Mouse (Mus musculus): Measurements from ENCODE around the gene Phactr1. TPM values are rescaled to one million over a fixed set of nuclear protein-coding genes. Genes with fewer than 3 reads are reported as not detected.

The Phactr1 gene
- polyA plus RNA-seq, 1 experiment from 2014 or later, result 48.1 TPM

DNA sequence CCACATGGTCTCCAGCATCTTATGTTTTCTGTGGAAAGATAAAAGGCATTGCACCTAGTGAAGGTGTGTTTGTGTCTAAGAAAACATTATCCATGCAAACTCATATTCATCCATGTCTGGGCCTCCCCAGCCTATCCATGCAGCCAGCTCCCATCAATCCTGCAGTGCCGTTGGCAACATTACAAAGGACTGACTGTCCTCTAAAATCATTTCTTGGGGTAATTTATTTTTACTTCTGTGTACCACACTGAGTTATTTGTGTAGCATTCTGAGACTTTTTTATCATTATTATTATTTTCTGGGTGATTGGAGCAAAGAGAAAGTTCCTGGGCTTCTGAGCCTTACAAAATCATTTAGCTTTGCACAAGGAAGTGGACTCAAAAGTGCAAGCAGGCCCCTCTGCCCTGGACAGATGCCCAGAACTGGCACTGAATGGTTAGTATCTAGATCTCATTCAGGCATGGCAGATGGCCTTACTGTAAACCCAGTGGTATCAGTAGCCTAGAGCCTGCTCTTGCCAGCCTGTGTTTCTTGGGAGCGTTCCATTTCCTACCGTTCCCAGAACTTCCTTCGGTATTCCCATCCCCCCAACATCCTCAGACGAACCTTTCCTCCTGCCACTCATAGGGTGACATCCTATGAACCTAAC lies 307.6 kb downstream of the Phactr1 start:
- H3K27ac ChIP-seq (replicated peaks), result no peak overlapping the region
- H3K27me3 ChIP-seq (replicated peaks), result no peaks in the 10 kb centered on the region
- no peak overlapping the region for H3K4me3 ChIP-seq (replicated peaks)
- H3K9me3 ChIP-seq (replicated peaks), result no peaks in the 10 kb centered on the region
- no peak for ATAC-seq (ENCODE audit: low FRiP score)
- H3K36me3 ChIP-seq, result no peaks in the 10 kb centered on the region
- no peak overlapping the region for H3K9ac ChIP-seq (replicated peaks)
- WGBS, result 65% methylated on average over 5 of the region's 5 CpGs
- H3K4me2 ChIP-seq, result no peak overlapping the region
- peaks cover 10% of the 10 kb centered on the region for H3K4me1 ChIP-seq

DNA sequence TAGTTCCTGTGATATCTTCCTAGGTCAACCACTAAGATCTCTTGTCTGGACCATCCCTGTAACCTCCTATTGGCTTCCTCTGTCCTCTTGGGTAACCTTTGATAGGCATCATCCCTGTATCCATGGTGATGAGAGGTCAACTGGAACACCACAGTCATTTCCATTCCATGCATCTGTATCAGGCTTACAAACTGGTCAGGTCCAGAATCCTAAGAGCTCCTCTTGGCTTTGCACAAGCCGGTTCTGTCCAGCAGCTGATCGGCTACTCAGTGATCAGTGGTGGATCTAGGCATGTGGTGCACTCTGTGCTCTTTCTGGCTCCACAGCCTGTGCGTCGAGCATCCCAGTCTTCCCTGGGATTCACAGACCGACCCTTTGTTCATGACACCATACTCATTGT lies 309.1 kb downstream of the Phactr1 start:
- H3K4me2 ChIP-seq, result no peak overlapping the region
- H3K4me1 ChIP-seq, result peaks cover 10% of the 10 kb centered on the region
- no peak for ATAC-seq (ENCODE audit: low FRiP score)
- H3K9ac ChIP-seq (replicated peaks), result no peak overlapping the region
- WGBS, result 93% methylated on average over 5 of the region's 5 CpGs
- H3K9me3 ChIP-seq (replicated peaks), result 0 out of 2 replicates have a peak, but pooled peaks cover 3% of the 10 kb centered on the region
- H3K36me3 ChIP-seq, result no peaks in the 10 kb centered on the region
- H3K4me3 ChIP-seq (replicated peaks), result no peak overlapping the region
- H3K27ac ChIP-seq (replicated peaks), result no peak overlapping the region
- no peaks in the 10 kb centered on the region for H3K27me3 ChIP-seq (replicated peaks)

DNA sequence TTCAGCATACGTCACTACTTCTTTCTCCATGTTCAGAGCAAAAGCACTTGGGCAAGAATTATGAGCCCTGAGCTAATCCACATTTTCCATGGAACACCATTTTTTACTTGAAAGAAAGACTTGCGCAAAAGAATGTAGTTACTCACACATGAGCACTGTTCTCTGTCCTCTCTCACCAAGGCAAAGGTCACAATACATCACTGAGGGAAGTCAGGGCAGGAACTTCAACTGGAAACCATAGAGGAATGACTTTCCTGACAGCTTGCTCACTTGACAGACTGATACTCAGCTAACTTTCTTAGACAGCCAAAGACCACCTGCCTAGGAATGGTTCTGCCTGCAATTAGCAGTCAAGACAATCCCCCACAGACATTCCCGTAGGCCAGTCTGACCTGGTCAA lies 309.6 kb downstream of the Phactr1 start:
- ATAC-seq (ENCODE audit: low FRiP score), result no peak
- Histone ChIP-seq H3K4me2 (no peak overlapping the region), H3K27ac (replicated peaks) (no peak overlapping the region), H3K4me3 (replicated peaks) (no peak overlapping the region), H3K9ac (replicated peaks) (no peak overlapping the region), H3K36me3 (no peaks in the 10 kb centered on the region), H3K4me1 (peaks cover 10% of the 10 kb centered on the region), H3K27me3 (replicated peaks) (no peaks in the 10 kb centered on the region), H3K9me3 (replicated peaks) (0 out of 2 replicates have a peak, but pooled peaks cover 3% of the 10 kb centered on the region)
- whole genome bisulfite sequencing, result 73% methylated on average over 3 of the region's 3 CpGs

DNA sequence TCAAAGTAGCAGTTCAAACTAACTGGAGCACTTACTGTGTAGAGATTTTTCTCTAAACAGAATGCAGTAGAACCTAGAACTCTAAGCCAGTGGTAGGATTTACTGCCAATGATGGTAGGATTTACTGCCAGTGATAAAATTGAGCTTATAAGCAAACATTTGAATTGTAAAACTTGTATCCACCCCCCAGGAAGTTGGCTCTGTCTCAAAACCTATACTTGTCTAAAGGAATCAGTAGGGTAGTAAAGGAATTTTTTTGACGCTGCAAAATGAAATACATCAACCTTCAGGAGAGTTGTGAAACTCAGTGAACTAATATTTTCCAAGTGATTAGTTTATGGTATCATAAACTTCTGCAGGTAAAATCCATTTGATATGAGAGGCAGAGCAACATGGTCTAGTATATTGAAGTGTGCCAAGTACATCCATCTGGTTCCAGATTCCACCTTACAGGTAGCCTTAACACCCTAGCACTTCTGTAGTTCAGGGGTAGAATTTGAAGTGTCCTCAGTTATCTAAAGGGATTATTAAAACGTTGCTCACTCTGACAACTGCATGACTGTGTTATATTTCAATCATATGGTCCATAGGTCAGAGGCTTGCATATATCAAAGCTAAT lies 310.2 kb downstream of the Phactr1 start:
- ATAC-seq (ENCODE audit: low FRiP score), result no peak
- Histone ChIP-seq H3K36me3 (no peaks in the 10 kb centered on the region), H3K4me3 (replicated peaks) (no peak overlapping the region), H3K9me3 (replicated peaks) (0 out of 2 replicates have a peak, but pooled peaks cover 3% of the 10 kb centered on the region), H3K27me3 (replicated peaks) (no peaks in the 10 kb centered on the region), H3K9ac (replicated peaks) (no peak overlapping the region), H3K4me2 (no peak overlapping the region), H3K27ac (replicated peaks) (no peak overlapping the region), H3K4me1 (peaks cover 10% of the 10 kb centered on the region)
- 78% methylated on average over 2 of the region's 2 CpGs for WGBS

DNA sequence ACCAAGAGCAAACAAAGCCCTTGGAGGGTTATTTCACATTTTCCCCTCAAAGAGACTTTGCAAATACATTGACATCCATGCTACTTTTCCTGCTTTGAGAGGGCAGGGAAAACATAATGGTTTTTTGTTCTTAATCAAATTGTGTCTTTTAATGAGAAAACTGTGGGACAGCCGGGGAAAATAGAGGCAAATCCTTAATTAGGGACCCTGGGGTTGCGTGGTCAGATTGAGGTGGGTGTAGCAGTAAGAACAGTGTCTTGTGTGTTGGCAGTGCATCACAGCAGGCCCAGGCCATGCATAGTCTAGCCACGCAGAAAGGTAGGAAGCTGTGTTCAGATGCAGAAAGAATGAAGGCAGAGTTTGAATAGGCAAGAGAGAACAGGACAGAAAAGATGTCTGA lies 310.7 kb downstream of the Phactr1 start:
- Histone ChIP-seq H3K27me3 (replicated peaks) (no peaks in the 10 kb centered on the region), H3K9me3 (replicated peaks) (0 out of 2 replicates have a peak, but pooled peaks cover 3% of the 10 kb centered on the region), H3K4me1 (peaks cover 15% of the 10 kb centered on the region), H3K4me3 (replicated peaks) (no peak overlapping the region), H3K36me3 (no peaks in the 10 kb centered on the region), H3K27ac (replicated peaks) (no peak overlapping the region), H3K4me2 (no peak overlapping the region), H3K9ac (replicated peaks) (no peak overlapping the region)
- ATAC-seq (ENCODE audit: low FRiP score), result no peak
- WGBS, result 83% methylated on average over 3 of the region's 3 CpGs

DNA sequence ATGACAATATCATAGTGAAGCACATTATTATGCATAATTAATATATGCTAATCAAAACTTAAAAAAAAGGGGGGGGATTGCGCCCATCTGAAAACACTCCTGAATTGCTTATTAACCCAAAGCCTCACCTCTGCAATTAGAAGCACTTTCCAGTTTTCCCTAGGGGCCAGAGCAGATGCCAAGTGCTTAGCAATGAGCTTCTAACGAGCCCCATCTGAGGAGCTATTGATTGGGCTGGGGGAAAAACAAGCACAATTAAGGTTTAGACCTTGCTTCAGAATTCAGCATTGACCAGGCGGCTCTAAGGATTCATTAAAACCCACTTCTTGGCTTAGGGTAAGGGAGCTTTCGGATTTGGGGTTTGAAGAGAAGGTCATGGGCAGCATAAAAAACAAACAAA lies 311.9 kb downstream of the Phactr1 start:
- Histone ChIP-seq H3K27me3 (replicated peaks) (no peaks in the 10 kb centered on the region), H3K4me3 (replicated peaks) (no peak overlapping the region), H3K4me1 (peaks cover 18% of the 10 kb centered on the region), H3K9ac (replicated peaks) (no peak overlapping the region), H3K4me2 (no peak overlapping the region), H3K9me3 (replicated peaks) (0 out of 2 replicates have a peak, but pooled peaks cover 3% of the 10 kb centered on the region), H3K36me3 (no peaks in the 10 kb centered on the region), H3K27ac (replicated peaks) (no peak overlapping the region)
- 39% methylated on average over 4 of the region's 4 CpGs for WGBS
- no peak for ATAC-seq (ENCODE audit: low FRiP score)

DNA sequence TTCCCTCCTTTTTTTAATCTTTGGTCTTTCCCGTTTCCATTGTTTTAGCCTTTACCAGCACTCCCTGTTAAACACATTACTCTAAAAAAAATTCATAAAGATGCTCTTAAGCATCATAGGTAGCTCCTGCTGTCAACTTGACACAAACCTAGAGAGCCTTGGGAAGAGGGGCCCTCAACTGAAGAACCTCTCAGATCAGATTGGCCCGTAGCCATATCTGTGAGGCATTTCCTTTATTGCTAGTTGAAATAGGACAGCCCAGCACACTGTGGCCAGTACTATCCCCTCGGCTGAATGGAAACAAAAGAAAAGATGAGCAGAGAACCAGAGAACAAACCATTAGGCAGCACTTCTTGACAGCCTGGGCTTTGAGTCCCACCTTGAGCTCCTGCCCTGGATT lies 313.9 kb downstream of the Phactr1 start:
- 0 out of 2 replicates have a peak, but pooled peaks cover 3% of the 10 kb centered on the region for H3K9me3 ChIP-seq (replicated peaks)
- no peaks in the 10 kb centered on the region for H3K36me3 ChIP-seq
- no peak overlapping the region for H3K4me2 ChIP-seq
- H3K4me3 ChIP-seq (replicated peaks), result no peak overlapping the region
- H3K27ac ChIP-seq (replicated peaks), result no peak overlapping the region
- no peak overlapping the region for H3K9ac ChIP-seq (replicated peaks)
- 85% methylated on average over 3 of the region's 3 CpGs for WGBS
- no peaks in the 10 kb centered on the region for H3K27me3 ChIP-seq (replicated peaks)
- peaks cover 12% of the 10 kb centered on the region; the same call in 1 of the 2 replicates for H3K4me1 ChIP-seq
- no peak for ATAC-seq (ENCODE audit: low FRiP score)

DNA sequence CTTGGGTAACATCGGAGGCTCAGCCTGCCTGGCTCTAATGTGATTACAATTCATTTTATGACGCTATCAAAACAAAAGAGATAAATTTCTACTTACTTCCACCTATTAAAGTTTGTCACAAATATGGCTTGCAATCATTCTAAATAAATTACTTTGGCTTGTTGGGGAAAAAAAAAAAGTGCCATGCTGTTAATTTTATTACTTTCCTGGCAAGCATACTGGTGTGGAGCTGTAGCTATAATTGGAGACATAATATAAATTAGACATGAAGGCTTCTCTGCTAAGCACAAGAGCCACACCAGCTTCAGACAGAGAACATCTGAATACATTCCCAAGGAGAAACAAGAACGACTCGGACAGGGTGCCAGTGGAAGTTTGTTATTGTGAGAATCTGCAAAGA lies 315.8 kb downstream of the Phactr1 start:
- 33% methylated on average over 4 of the region's 4 CpGs for WGBS
- ATAC-seq (ENCODE audit: low FRiP score), result no peak
- H3K4me2 ChIP-seq, result no peak overlapping the region

DNA sequence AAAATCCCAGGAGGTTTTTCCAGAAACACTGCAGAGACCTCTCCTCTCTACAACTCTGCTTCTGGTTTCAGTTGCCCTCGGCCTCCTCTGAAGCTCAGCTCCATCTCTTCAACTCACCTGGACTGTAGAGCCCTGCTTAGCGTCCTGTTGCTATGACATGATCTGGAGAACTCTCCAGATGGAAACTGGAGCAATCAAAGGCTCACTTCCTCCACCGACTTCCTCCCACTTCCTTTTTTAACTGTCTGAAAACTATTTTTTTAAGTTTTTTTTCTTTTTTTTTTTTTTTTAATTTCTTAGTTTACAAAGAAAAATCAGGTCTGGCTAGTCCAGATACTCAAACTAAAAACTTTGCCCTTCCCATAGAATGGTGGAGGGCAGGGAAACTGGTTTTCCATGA lies 318.9 kb downstream of the Phactr1 start:
- Histone ChIP-seq H3K4me2 (no peak overlapping the region), H3K4me1 (peaks cover 8% of the 10 kb centered on the region; the same call in 1 of the 2 replicates), H3K4me3 (replicated peaks) (no peak overlapping the region), H3K9me3 (replicated peaks) (no peaks in the 10 kb centered on the region), H3K27me3 (replicated peaks) (no peaks in the 10 kb centered on the region), H3K9ac (replicated peaks) (no peak overlapping the region), H3K27ac (replicated peaks) (no peak overlapping the region), H3K36me3 (no peaks in the 10 kb centered on the region)
- WGBS, result 89% methylated on average over 3 of the region's 3 CpGs
- no peak for ATAC-seq (ENCODE audit: low FRiP score)

More for the DNA sequence above, 315.8 kb downstream of the Phactr1 start:
- Histone ChIP-seq H3K9ac (replicated peaks) (no peak overlapping the region), H3K27me3 (replicated peaks) (no peaks in the 10 kb centered on the region), H3K4me3 (replicated peaks) (no peak overlapping the region), H3K9me3 (replicated peaks) (0 out of 2 replicates have a peak, but pooled peaks cover 3% of the 10 kb centered on the region), H3K36me3 (no peaks in the 10 kb centered on the region), H3K27ac (replicated peaks) (no peak overlapping the region), H3K4me1 (peaks cover 12% of the 10 kb centered on the region; the same call in 1 of the 2 replicates)

DNA sequence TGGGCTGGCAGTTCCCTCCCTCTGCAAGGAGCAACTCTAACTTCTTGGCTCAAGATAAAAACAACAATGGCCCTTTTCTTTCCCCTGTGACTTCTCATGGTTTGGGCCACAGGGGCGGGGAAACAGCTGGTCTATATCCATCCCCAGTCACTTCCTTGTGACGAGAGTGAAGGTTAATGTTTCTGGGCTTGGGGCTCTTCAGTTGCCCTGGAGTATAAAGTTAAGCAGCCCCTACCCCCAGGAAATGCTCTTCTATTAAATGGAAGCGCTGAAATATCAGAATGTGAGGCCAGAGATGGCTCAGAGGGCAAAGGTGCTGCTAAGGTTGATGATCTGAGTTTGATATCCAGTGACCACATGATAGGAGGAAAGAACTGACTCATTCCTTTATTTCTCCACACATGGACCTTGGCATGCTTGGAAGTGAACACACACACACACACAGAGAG lies 324.7 kb downstream of the Phactr1 start:
- WGBS, result 34% methylated on average over 3 of the region's 3 CpGs
- no peak for ATAC-seq (ENCODE audit: low FRiP score)
- no peak overlapping the region for H3K4me2 ChIP-seq

DNA sequence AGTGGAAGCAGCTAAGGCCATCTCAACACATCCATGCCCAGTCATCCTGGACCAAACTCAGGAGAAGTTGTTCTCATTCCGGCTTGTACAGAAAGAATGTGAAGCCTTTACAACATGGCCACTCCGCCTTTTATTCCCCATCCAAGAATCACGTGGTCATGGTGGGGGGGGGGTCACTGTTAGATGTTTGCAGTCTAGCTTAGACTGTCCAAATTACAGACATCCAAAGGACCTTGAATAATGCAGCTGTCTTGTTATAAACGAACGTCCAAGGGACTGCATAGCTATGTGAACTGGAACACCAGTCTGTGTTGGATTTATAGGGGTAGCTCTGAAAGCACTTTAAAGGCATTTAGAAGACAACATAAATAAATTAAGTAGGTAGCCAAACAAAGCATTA lies 328.0 kb downstream of the Phactr1 start:
- ATAC-seq (ENCODE audit: low FRiP score), result no peak
- Histone ChIP-seq H3K36me3 (no peaks in the 10 kb centered on the region), H3K27me3 (replicated peaks) (no peaks in the 10 kb centered on the region), H3K4me2 (no peak overlapping the region), H3K27ac (replicated peaks) (no peak overlapping the region), H3K4me3 (replicated peaks) (no peak overlapping the region), H3K9ac (replicated peaks) (no peak overlapping the region), H3K4me1 (peaks cover 4% of the 10 kb centered on the region; the same call in 1 of the 2 replicates), H3K9me3 (replicated peaks) (no peaks in the 10 kb centered on the region)
- 52% methylated on average over 5 of the region's 5 CpGs for WGBS

More for the DNA sequence above, 324.7 kb downstream of the Phactr1 start:
- H3K27ac ChIP-seq (replicated peaks), result no peak overlapping the region
- no peak overlapping the region for H3K9ac ChIP-seq (replicated peaks)
- no peaks in the 10 kb centered on the region for H3K27me3 ChIP-seq (replicated peaks)
- H3K9me3 ChIP-seq (replicated peaks), result no peaks in the 10 kb centered on the region
- H3K4me3 ChIP-seq (replicated peaks), result no peak overlapping the region
- H3K36me3 ChIP-seq, result no peaks in the 10 kb centered on the region
- peaks cover 4% of the 10 kb centered on the region; the same call in 1 of the 2 replicates for H3K4me1 ChIP-seq

DNA sequence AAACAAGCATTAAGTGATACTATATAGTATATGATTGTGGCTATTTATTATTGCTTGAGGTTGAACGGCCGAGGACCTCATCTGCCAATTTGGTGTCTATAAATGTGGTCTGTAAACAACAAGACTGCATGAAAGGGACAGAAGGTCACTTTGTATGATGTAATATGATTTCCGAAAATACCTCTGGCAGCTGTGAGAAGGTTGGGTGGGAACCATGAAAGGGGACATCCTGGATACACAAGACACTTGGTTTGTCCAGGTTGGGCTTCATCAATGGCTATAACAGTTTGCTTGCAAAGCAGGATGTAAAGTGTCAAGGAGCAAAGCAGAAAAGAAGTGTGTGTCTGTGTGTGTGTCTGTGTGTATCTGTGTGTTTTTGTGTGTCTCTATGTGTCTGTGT lies 329.2 kb downstream of the Phactr1 start:
- 93% methylated on average over 3 of the region's 3 CpGs for WGBS
- Histone ChIP-seq H3K4me2 (no peak overlapping the region), H3K4me1 (peaks cover 11% of the 10 kb centered on the region), H3K36me3 (no peaks in the 10 kb centered on the region), H3K4me3 (replicated peaks) (no peak overlapping the region), H3K27ac (replicated peaks) (no peak overlapping the region), H3K9me3 (replicated peaks) (no peaks in the 10 kb centered on the region), H3K9ac (replicated peaks) (no peak overlapping the region), H3K27me3 (replicated peaks) (no peaks in the 10 kb centered on the region)
- no peak for ATAC-seq (ENCODE audit: low FRiP score)

All from neural tube, embryonic 15.5 days (tissue).